Mouse (Mus musculus) kidney, embryonic 16.5 days (tissue): ENCODE measurements at regions not wholly inside any gene's neighbourhood (a gene's known extent, or its start where the extent isn't known, plus 50 kb on each side); places are given as distances from the start of the nearest gene placed in this dataset.

Experiments
- ATAC-seq: fragments of 200-750 bp; cut with Nextera tagmentation; 2 replicates; pipeline ENCODE4 v1.8.0; 2017; ENCODE audit warnings: moderate TSS enrichment; ENCODE audit not compliant: low FRiP score, low TSS enrichment
- H3K27ac ChIP-seq: fragments of 300-500 bp; sonication (generic); 2 replicates; pipeline ENCODE4 v1.5.1; 2014; ENCODE audit warnings: low read length
- H3K27me3 ChIP-seq: fragments of 300-500 bp; sonication (generic); 2 replicates; pipeline ENCODE4 v1.6.1; 2014; ENCODE audit warnings: low read length, control low read depth, mixed read lengths; ENCODE audit not compliant: insufficient read depth
- H3K36me3 ChIP-seq: fragments of 300-500 bp; sonication (generic); 2 replicates; pipeline ENCODE4 v1.6.1; 2014; ENCODE audit warnings: low read length, control low read depth, mixed read lengths; ENCODE audit not compliant: insufficient read depth
- H3K4me1 ChIP-seq: fragments of 300-500 bp; sonication (generic); 2 replicates; pipeline ENCODE4 v1.6.1; 2014; ENCODE audit warnings: low read length, control low read depth, mixed read lengths; ENCODE audit not compliant: insufficient read depth
- H3K4me2 ChIP-seq: fragments of 300-500 bp; sonication (generic); replicated peaks from 2 replicates; pipeline ENCODE4 v1.6.1; 2014; ENCODE audit warnings: low read depth, low read length
- H3K4me3 ChIP-seq: fragments of 300-500 bp; sonication (generic); 2 replicates; pipeline ENCODE4 v1.5.1; 2014; ENCODE audit warnings: mild to moderate bottlenecking, low read length
- H3K9ac ChIP-seq: fragments of 300-500 bp; sonication (generic); replicated peaks from 2 replicates; pipeline ENCODE4 v1.6.1; 2014; ENCODE audit warnings: low read length
- H3K9me3 ChIP-seq: fragments of 300-500 bp; sonication (generic); 2 replicates; pipeline ENCODE4 v1.6.1; 2016; ENCODE audit warnings: low read length, control low read depth
- WGBS: fragments of 180-500 bp; shearing (Covaris S2); extraction: QIAGEN DNeasy Blood & Tissue Kit; methylation state at CpG from one replicate; pipeline ENCODE4 v1.1.7; 2014; 5-methylcytosine and 5-hydroxymethylcytosine counted together

- no peak overlapping the region for H3K27ac ChIP-seq
- WGBS, result 13% methylated on average over 4 of the region's 4 CpGs
- H3K4me1 ChIP-seq, result no peaks in the 10 kb centered on the region
- no peaks in the 10 kb centered on the region for H3K9me3 ChIP-seq
- H3K4me3 ChIP-seq, result no peak overlapping the region
- no peak overlapping the region for H3K4me2 ChIP-seq
- H3K9ac ChIP-seq, result no peak overlapping the region
- H3K27me3 ChIP-seq, result no peaks in the 10 kb centered on the region
- no peaks in the 10 kb centered on the region for H3K36me3 ChIP-seq
- ATAC-seq, result no peak
These were observed 390.7 kb downstream of the Ipmk start for GRCm38 (mm10) chr10:71738280-71738679.

- no peaks in the 10 kb centered on the region for H3K36me3 ChIP-seq
- H3K4me3 ChIP-seq, result no peak overlapping the region
- 73% methylated on average over 8 of the region's 8 CpGs for WGBS
- H3K27ac ChIP-seq, result no peak overlapping the region
- no peaks in the 10 kb centered on the region for H3K4me1 ChIP-seq
- H3K9me3 ChIP-seq, result no peaks in the 10 kb centered on the region
- H3K27me3 ChIP-seq, result no peaks in the 10 kb centered on the region
- no peak for ATAC-seq
- H3K9ac ChIP-seq, result no peak overlapping the region
- no peak overlapping the region for H3K4me2 ChIP-seq
These were observed 401.3 kb downstream of the Ipmk start for GRCm38 (mm10) chr10:71748557-71749493.

GRCm38 (mm10) chr10:71753255-71753654, 405.7 kb downstream of the Ipmk start:
- no peak for ATAC-seq
- Histone ChIP-seq H3K4me1 (no peaks in the 10 kb centered on the region), H3K36me3 (no peaks in the 10 kb centered on the region), H3K4me2 (no peak overlapping the region), H3K9ac (no peak overlapping the region), H3K27ac (no peak overlapping the region), H3K4me3 (no peak overlapping the region), H3K27me3 (no peaks in the 10 kb centered on the region), H3K9me3 (no peaks in the 10 kb centered on the region)
- 82% methylated on average over 2 of the region's 2 CpGs for WGBS

GRCm38 (mm10) chr10:71754799-71755198, 407.2 kb downstream of the Ipmk start:
- H3K27ac ChIP-seq, result no peak overlapping the region
- no peak for ATAC-seq

GRCm38 (mm10) chr10:71778903-71779302, 431.3 kb downstream of the Ipmk start:
- H3K4me2 ChIP-seq, result no peak overlapping the region
- WGBS, result 92% methylated on average over 7 of the region's 7 CpGs
- ATAC-seq, result no peak
- H3K9me3 ChIP-seq, result no peaks in the 10 kb centered on the region
- no peaks in the 10 kb centered on the region for H3K4me1 ChIP-seq
- H3K27me3 ChIP-seq, result no peaks in the 10 kb centered on the region
- no peaks in the 10 kb centered on the region for H3K36me3 ChIP-seq
- H3K27ac ChIP-seq, result no peak overlapping the region
- no peak overlapping the region for H3K4me3 ChIP-seq
- H3K9ac ChIP-seq, result no peak overlapping the region

More at GRCm38 (mm10) chr10:71754799-71755198, 407.2 kb downstream of the Ipmk start:
- no peaks in the 10 kb centered on the region for H3K4me1 ChIP-seq
- WGBS, result 67% methylated on average over 3 of the region's 3 CpGs
- H3K9ac ChIP-seq, result no peak overlapping the region
- no peaks in the 10 kb centered on the region for H3K36me3 ChIP-seq
- H3K9me3 ChIP-seq, result no peaks in the 10 kb centered on the region
- H3K27me3 ChIP-seq, result no peaks in the 10 kb centered on the region
- H3K4me3 ChIP-seq, result no peak overlapping the region
- no peak overlapping the region for H3K4me2 ChIP-seq

GRCm38 (mm10) chr10:71789241-71789640, 441.7 kb downstream of the Ipmk start:
- H3K36me3 ChIP-seq, result no peaks in the 10 kb centered on the region
- no peaks in the 10 kb centered on the region for H3K4me1 ChIP-seq
- no peak for ATAC-seq
- H3K27ac ChIP-seq, result no peak overlapping the region
- H3K4me2 ChIP-seq, result no peak overlapping the region
- WGBS, result 90% methylated on average over 1 of the region's 1 CpGs
- H3K9me3 ChIP-seq, result no peaks in the 10 kb centered on the region
- H3K9ac ChIP-seq, result no peak overlapping the region
- H3K4me3 ChIP-seq, result no peak overlapping the region
- H3K27me3 ChIP-seq, result no peaks in the 10 kb centered on the region

GRCm38 (mm10) chr10:71789936-71790335, 442.4 kb downstream of the Ipmk start:
- ATAC-seq, result no peak
- no peak overlapping the region for H3K4me2 ChIP-seq
- H3K9me3 ChIP-seq, result no peaks in the 10 kb centered on the region
- no peaks in the 10 kb centered on the region for H3K4me1 ChIP-seq
- no peak overlapping the region for H3K9ac ChIP-seq
- no peaks in the 10 kb centered on the region for H3K27me3 ChIP-seq
- H3K27ac ChIP-seq, result no peak overlapping the region
- H3K36me3 ChIP-seq, result no peaks in the 10 kb centered on the region
- no peak overlapping the region for H3K4me3 ChIP-seq
- WGBS, result 88% methylated on average over 1 of the region's 1 CpGs

GRCm38 (mm10) chr10:71798638-71799037, 451.1 kb downstream of the Ipmk start:
- Histone ChIP-seq H3K4me2 (no peak overlapping the region), H3K9ac (no peak overlapping the region), H3K4me1 (no peaks in the 10 kb centered on the region), H3K9me3 (no peaks in the 10 kb centered on the region), H3K27ac (no peak overlapping the region), H3K4me3 (no peak overlapping the region), H3K27me3 (no peaks in the 10 kb centered on the region), H3K36me3 (no peaks in the 10 kb centered on the region)
- ATAC-seq, result no peak
- WGBS, result 83% methylated on average over 2 of the region's 2 CpGs

- WGBS, result 56% methylated on average over 3 of the region's 3 CpGs
- H3K27ac ChIP-seq, result no peak overlapping the region
- no peaks in the 10 kb centered on the region for H3K4me1 ChIP-seq
- ATAC-seq, result no peak
- no peaks in the 10 kb centered on the region for H3K36me3 ChIP-seq
- H3K4me2 ChIP-seq, result no peak overlapping the region
- H3K4me3 ChIP-seq, result no peak overlapping the region
- no peaks in the 10 kb centered on the region for H3K9me3 ChIP-seq
- no peak overlapping the region for H3K9ac ChIP-seq
- no peaks in the 10 kb centered on the region for H3K27me3 ChIP-seq
These were observed 454.9 kb downstream of the Ipmk start for GRCm38 (mm10) chr10:71802457-71802856.

GRCm38 (mm10) chr10:71832633-71833032, 485.1 kb downstream of the Ipmk start:
- Histone ChIP-seq H3K4me3 (no peak overlapping the region), H3K4me1 (no peaks in the 10 kb centered on the region), H3K4me2 (no peak overlapping the region), H3K27ac (no peak overlapping the region), H3K27me3 (no peaks in the 10 kb centered on the region), H3K9me3 (peaks cover 3% of the 10 kb centered on the region; the same call in 1 of the 2 replicates), H3K36me3 (no peaks in the 10 kb centered on the region), H3K9ac (no peak overlapping the region)
- WGBS, result 68% methylated on average over 2 of the region's 2 CpGs
- ATAC-seq, result no peak
